Mouse (Mus musculus) heart, adult 9 months (tissue): ENCODE measurements around the gene Gm49380.
"Not testable (repeated sequence)": the region's sequence is repeated elsewhere in the genome, so short reads cannot be mapped to it uniquely, and the experiment has no call there.

ENCODE experiments used
- DNase-seq, 2 experiments: peaks; one replicate each; pipeline ENCODE4 v3.0.0; 2022; ENCODE audit warnings: low spot score in 2 of 2

The Gm49380 gene

GRCm38 (mm10) chr9:44125546-44126428, 12.5 kb upstream of the Gm49380 start:
- DNase-seq = peak; percentile 77 to 88

- no peak for DNase-seq
Measured at GRCm38 (mm10) chr9:44125026-44125425, 11.7 kb upstream of the Gm49380 start.

- no peak for DNase-seq
Measured at GRCm38 (mm10) chr9:44124317-44124716, 11.0 kb upstream of the Gm49380 start.

- no peak for DNase-seq
Measured at GRCm38 (mm10) chr9:44119948-44120465, 6.7 kb upstream of the Gm49380 start.

GRCm38 (mm10) chr9:44119011-44119410, 5.7 kb upstream of the Gm49380 start:
- no peak for DNase-seq

GRCm38 (mm10) chr9:44116182-44116581, 2.9 kb upstream of the Gm49380 start:
- DNase-seq = no peak

- DNase-seq = no peak
Measured at GRCm38 (mm10) chr9:44115599-44115998, 2.3 kb upstream of the Gm49380 start.

GRCm38 (mm10) chr9:44114453-44114852, 1.2 kb upstream of the Gm49380 start:
- DNase-seq = no peak

GRCm38 (mm10) chr9:44111909-44112308, 1.4 kb downstream of the Gm49380 start:
- DNase-seq = not testable (repeated sequence)

- DNase-seq = peak; percentile 53 to 74
Measured at GRCm38 (mm10) chr9:44109360-44110095, 3.8 kb downstream of the Gm49380 start.

- no peak for DNase-seq
Measured at GRCm38 (mm10) chr9:44108269-44109055, 4.8 kb downstream of the Gm49380 start.

- peak in 1 of 2 experiments; percentile 39 for DNase-seq
Measured at GRCm38 (mm10) chr9:44107557-44108179, 5.6 kb downstream of the Gm49380 start.

- DNase-seq = peak; percentile 91 to 92
Measured at GRCm38 (mm10) chr9:44107110-44107509, 6.2 kb downstream of the Gm49380 start, which contains the start of gene C1qtnf5. Gene C1qtnf5 (plus strand): TSS chr9:44107245.

GRCm38 (mm10) chr9:44106596-44106995, 6.7 kb downstream of the Gm49380 start:
- DNase-seq = no peak

GRCm38 (mm10) chr9:44106182-44106581, 7.1 kb downstream of the Gm49380 start:
- no peak for DNase-seq

GRCm38 (mm10) chr9:44105781-44106180, 7.5 kb downstream of the Gm49380 start:
- no peak for DNase-seq

- no peak for DNase-seq
Measured at GRCm38 (mm10) chr9:44104881-44105280, 8.4 kb downstream of the Gm49380 start.

GRCm38 (mm10) chr9:44101490-44101889, 11.8 kb downstream of the Gm49380 start, which contains the start of gene Mfrp:
Gene Mfrp (plus strand): TSS chr9:44101729.
- no peak for DNase-seq

- DNase-seq = peak in 1 of 2 experiments; percentile 56
Measured at GRCm38 (mm10) chr9:44096536-44096935, 16.8 kb downstream of the Gm49380 start.

- DNase-seq = no peak
Measured at GRCm38 (mm10) chr9:44095781-44096180, 17.5 kb downstream of the Gm49380 start.

GRCm38 (mm10) chr9:44094737-44095136, 18.6 kb downstream of the Gm49380 start:
- no peak for DNase-seq
